Mouse (Mus musculus) lung, adult 18-20 months (tissue): Measurements from ENCODE around the gene Olfr495.

Experiments
- DNase-seq, 2 experiments: peaks; one replicate each; pipeline ENCODE4 v3.0.0; 2022; ENCODE audit warnings: mixed read lengths in 2 of 2

The Olfr495 gene

DNA sequence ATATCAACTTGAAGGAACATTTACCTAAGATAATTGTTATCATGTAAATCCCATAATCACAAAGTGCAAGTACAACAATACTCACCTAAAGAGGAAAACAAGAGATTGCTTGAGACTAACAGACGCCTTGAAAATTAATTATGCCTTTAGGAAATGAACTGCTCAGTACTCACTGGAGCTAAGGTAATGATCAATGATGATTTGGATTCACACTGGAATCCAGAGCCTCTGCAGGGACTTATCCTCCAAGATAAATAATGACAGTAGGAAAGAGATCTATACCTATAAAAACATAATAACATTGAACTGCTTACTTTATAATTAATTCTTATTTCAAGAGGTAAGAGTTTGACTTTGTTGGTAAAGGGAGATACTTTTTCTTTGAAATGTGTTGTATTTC, at the start of gene Olfr495:
Gene Olfr495, plus strand, starts transcription at position 301 of the 400 bp plus-strand sequence.
- DNase-seq: no peak

DNA sequence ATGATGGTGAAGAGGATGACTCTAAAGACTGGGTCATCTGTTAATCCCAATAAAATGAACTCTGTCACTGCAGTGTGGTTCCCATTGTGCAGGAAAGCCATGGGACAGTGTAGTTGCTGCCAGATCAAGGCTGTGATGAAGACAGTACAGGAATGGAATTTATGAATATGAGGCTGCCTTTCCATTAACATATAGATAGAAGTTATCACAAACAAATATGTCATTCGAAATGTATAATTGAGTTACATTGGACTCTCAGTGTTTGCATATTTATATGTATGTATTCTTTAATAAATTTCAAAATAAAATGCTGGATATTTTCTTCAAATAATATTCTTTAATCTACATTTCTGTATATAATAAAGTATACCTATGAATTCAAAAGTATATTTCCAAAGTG, 46.1 kb upstream of the Olfr495 start, which contains the start of gene Olfr493:
Gene Olfr493, minus strand, starts transcription at position 101 of the 400 bp plus-strand sequence.
- DNase-seq: no peak

- no peak for DNase-seq
Measured at GRCm38 (mm10) chr7:108365035-108365434, 27.9 kb upstream of the Olfr495 start, which contains the start of gene Olfr494. Olfr494 (plus strand) TSS chr7:108365335.

- DNase-seq: no peak
Measured at GRCm38 (mm10) chr7:108420121-108420520, 27.2 kb downstream of the Olfr495 start, which contains the start of gene Olfr497. Olfr497 (plus strand) TSS chr7:108420421.
